Mouse (Mus musculus) brain, embryonic 14.5 days (tissue): ENCODE measurements around the gene Scamp5.
"Not testable (repeated sequence)": the region's sequence is repeated elsewhere in the genome, so short reads cannot be mapped to it uniquely, and the experiment has no call there.

ENCODE experiments used
- CTCF ChIP-seq: fragments of 200-500 bp; IDR thresholded peaks from 2 replicates; pipeline ENCODE4 v1.5.1; 2012; ENCODE audit warnings: inconsistent platforms, mild to moderate bottlenecking, moderate library complexity, borderline replicate concordance; ENCODE audit not compliant: insufficient read depth, insufficient read length; ENCODE audit errors: extremely low read depth
- POLR2A ChIP-seq: fragments of 200-500 bp; IDR thresholded peaks from 2 replicates; pipeline ENCODE4 v1.6.1; 2012; ENCODE audit warnings: mild to moderate bottlenecking, inconsistent platforms, borderline replicate concordance; ENCODE audit not compliant: poor library complexity, insufficient read depth, insufficient read length, severe bottlenecking; ENCODE audit errors: extremely low read depth

GRCm38 (mm10) chr9:57427123-57427522 lies 40.7 kb downstream of the Scamp5 start:
- not testable (repeated sequence) for TF ChIP-seq CTCF, POLR2A
